Mouse (Mus musculus): ENCODE measurements at regions not wholly inside any gene's neighbourhood (a gene's known extent, or its start where the extent isn't known, plus 50 kb on each side); places are given as distances from the start of the nearest gene placed in this dataset.
"Not testable (repeated sequence)": the region's sequence is repeated elsewhere in the genome, so short reads cannot be mapped to it uniquely, and the experiment has no call there.

DNA sequence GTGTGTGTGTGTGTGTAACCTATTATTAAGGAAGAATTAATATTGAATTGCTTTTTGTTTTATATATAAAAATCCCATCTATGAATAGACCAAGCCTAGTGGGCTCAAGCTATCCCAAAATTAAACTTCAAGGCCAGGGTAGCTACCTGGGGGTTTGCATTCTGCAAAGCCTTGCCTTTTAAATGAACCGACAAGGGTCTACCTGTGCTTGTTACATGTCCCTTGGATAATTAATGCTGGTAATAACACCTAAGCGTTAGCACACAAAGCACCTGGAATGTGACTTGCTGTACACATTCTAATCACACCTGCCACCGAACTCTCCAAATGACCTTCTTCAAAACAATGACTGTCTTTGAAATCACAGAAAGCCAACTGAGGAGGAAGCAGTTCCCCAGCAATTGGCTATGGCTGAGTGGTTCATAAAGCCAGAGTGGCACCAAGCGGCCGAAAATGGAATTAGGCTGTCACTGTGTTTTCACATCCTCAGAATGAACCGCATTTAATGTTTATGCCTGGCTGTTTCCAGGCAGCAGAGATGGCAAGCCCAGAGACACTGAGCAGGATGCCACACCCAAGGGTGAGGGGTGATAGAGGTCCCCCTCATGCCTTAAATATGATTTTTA, 225.8 kb downstream of the Mat2b start:
- Histone ChIP-seq H3K4me3 (ENCODE audit: low read depth, low read length) (no peak overlapping the region), H3K4me2 (ENCODE audit: low read length) (no peak overlapping the region), H3K9ac (ENCODE audit: low read length) (no peak overlapping the region), H3K27ac (ENCODE audit: low read depth) (no peak overlapping the region), H3K4me1 (replicated peaks; ENCODE audit: control insufficient read depth, insufficient read depth, low read length) (no peaks in the 10 kb centered on the region), H3K27me3 (replicated peaks; ENCODE audit: control insufficient read depth, insufficient read depth, low read length) (no peaks in the 10 kb centered on the region; the same call in 1 of the 2 replicates), H3K9me3 (ENCODE audit: control insufficient read depth, low read length) (no peaks in the 10 kb centered on the region), H3K36me3 (ENCODE audit: control insufficient read depth, insufficient read depth, low read length) (no peaks in the 10 kb centered on the region)
- peak; percentile 68 for DNase-seq (ENCODE audit: low spot score)
- 0 out of 2 replicates have a peak, but pooled peaks have one; percentile 58 for ATAC-seq (replicated peaks; ENCODE audit: low FRiP score, low TSS enrichment, low read depth)
- 24% methylated on average over 6 of the region's 6 CpGs for WGBS

DNA sequence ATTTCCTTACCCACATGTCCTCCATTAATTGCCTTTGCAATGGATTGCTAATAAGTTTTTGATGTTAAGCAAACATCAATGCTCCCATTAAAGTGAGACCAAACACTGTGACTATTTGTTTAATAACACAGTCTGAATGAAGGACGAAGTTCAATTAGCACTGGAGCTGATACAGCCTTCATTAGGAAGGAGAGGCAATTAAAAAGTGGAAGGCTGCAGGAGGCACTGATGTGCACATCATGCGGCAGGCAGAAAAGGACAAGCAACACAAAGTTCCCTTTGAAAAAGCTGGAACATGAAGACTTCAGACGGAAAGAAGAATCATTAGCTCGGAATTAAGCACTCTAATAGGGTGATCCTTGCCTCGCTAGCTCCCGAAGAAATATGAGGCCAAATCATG, 238.4 kb downstream of the Mat2b start:
- no peaks in the 10 kb centered on the region for H3K27me3 ChIP-seq (replicated peaks; ENCODE audit: control insufficient read depth, insufficient read depth, low read length)
- no peak for DNase-seq (ENCODE audit: low spot score)
- no peak overlapping the region for H3K4me3 ChIP-seq (ENCODE audit: low read depth, low read length)
- H3K4me2 ChIP-seq (ENCODE audit: low read length) = no peak overlapping the region
- no peak for ATAC-seq (replicated peaks; ENCODE audit: low FRiP score, low TSS enrichment, low read depth)
- H3K4me1 ChIP-seq (replicated peaks; ENCODE audit: control insufficient read depth, insufficient read depth, low read length) = no peaks in the 10 kb centered on the region
- H3K9ac ChIP-seq (ENCODE audit: low read length) = no peak overlapping the region
- no peaks in the 10 kb centered on the region for H3K9me3 ChIP-seq (ENCODE audit: control insufficient read depth, low read length)
- no peak overlapping the region for H3K27ac ChIP-seq (ENCODE audit: low read depth)
- H3K36me3 ChIP-seq (ENCODE audit: control insufficient read depth, insufficient read depth, low read length) = no peaks in the 10 kb centered on the region
- 71% methylated on average over 6 of the region's 6 CpGs for WGBS

DNA sequence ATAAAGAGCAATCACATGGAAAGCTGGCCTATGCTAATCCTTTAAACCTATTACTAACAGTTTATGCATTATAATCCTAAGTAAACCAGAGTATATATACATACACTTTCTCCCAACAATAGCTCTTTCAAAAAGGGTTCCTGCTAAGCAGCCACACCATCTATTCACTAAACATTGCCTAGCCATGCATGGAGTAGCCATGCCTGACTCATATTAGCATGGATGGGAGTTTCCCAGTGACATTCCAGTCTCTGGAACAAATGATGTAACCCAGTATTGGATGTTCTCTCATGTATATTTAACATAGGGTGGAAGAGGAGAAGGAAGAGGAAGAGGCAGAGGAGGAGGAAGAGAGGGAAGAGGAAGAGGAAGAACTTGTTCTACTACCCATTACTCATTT, 240.0 kb downstream of the Mat2b start:
- ATAC-seq (replicated peaks; ENCODE audit: low FRiP score, low TSS enrichment, low read depth); H3K4me2 ChIP-seq (ENCODE audit: low read length); H3K4me1 ChIP-seq (replicated peaks; ENCODE audit: control insufficient read depth, insufficient read depth, low read length); H3K9ac ChIP-seq (ENCODE audit: low read length); H3K27ac ChIP-seq (ENCODE audit: low read depth); H3K27me3 ChIP-seq (replicated peaks; ENCODE audit: control insufficient read depth, insufficient read depth, low read length); H3K9me3 ChIP-seq (ENCODE audit: control insufficient read depth, low read length); H3K4me3 ChIP-seq (ENCODE audit: low read depth, low read length); H3K36me3 ChIP-seq (ENCODE audit: control insufficient read depth, insufficient read depth, low read length); DNase-seq (ENCODE audit: low spot score): not testable (repeated sequence)

DNA sequence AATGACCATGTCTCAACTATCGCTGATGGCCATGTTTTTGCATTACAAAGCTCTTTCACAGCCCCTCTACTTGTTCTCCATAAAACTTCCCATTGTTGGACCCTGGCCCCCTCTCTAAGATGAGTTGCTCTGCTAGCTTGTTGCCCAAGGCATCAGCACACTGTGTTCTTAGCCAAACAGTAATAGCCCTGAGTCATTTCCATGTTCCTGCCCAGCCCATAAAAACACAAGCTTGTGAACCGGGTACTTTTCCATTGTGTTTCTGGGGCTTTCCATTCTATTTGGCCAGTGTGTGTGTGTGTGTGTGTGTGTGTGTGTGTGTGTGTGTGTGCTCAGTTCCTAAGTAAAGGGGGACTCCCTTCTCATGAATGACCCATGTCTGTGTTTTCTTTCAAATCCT, 248.2 kb downstream of the Mat2b start:
- no peaks in the 10 kb centered on the region for H3K36me3 ChIP-seq (ENCODE audit: control insufficient read depth, insufficient read depth, low read length)
- no peaks in the 10 kb centered on the region for H3K9me3 ChIP-seq (ENCODE audit: control insufficient read depth, low read length)
- no peak overlapping the region for H3K9ac ChIP-seq (ENCODE audit: low read length)
- 88% methylated on average over 2 of the region's 2 CpGs for WGBS
- no peak overlapping the region for H3K27ac ChIP-seq (ENCODE audit: low read depth)
- no peak overlapping the region for H3K4me3 ChIP-seq (ENCODE audit: low read depth, low read length)
- ATAC-seq (replicated peaks; ENCODE audit: low FRiP score, low TSS enrichment, low read depth) (no peak), DNase-seq (ENCODE audit: low spot score) (no peak)
- H3K4me2 ChIP-seq (ENCODE audit: low read length) = no peak overlapping the region
- no peaks in the 10 kb centered on the region for H3K27me3 ChIP-seq (replicated peaks; ENCODE audit: control insufficient read depth, insufficient read depth, low read length)
- H3K4me1 ChIP-seq (replicated peaks; ENCODE audit: control insufficient read depth, insufficient read depth, low read length) = no peaks in the 10 kb centered on the region

- Histone ChIP-seq H3K9ac (ENCODE audit: low read length) (no peak overlapping the region), H3K9me3 (ENCODE audit: control insufficient read depth, low read length) (no peaks in the 10 kb centered on the region), H3K27ac (ENCODE audit: low read depth) (no peak overlapping the region), H3K36me3 (ENCODE audit: control insufficient read depth, insufficient read depth, low read length) (no peaks in the 10 kb centered on the region), H3K27me3 (replicated peaks; ENCODE audit: control insufficient read depth, insufficient read depth, low read length) (no peaks in the 10 kb centered on the region), H3K4me1 (replicated peaks; ENCODE audit: control insufficient read depth, insufficient read depth, low read length) (no peaks in the 10 kb centered on the region), H3K4me2 (ENCODE audit: low read length) (no peak overlapping the region), H3K4me3 (ENCODE audit: low read depth, low read length) (no peak overlapping the region)
- WGBS = 86% methylated on average over 1 of the region's 1 CpGs
- DNase-seq (ENCODE audit: low spot score) (no peak), ATAC-seq (replicated peaks; ENCODE audit: low FRiP score, low TSS enrichment, low read depth) (no peak)
Measured at GRCm38 (mm10) chr11:40434002-40434401, 261.0 kb downstream of the Mat2b start.

DNA sequence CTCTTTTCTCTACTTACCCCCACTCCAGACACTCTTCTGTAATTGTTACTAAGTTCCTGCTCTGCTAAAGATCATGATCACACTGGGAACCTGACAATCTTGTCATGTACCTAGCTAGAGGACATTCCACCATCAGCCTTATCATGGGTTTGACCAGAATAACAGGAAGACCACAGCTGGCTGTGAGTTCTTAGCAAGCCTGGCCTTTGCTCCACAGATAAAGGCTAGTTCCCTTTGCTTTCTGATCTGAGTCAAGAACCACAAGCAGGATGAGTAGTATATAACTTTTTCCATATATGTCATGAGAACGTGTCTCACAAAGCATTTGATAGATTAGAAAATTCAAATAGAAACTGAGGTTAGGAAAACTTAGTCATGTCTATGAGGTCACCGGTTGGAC, 266.1 kb downstream of the Mat2b start:
- H3K9ac ChIP-seq (ENCODE audit: low read length) = no peak overlapping the region

GRCm38 (mm10) chr11:40424316-40424715, 270.7 kb downstream of the Mat2b start:
- WGBS = 82% methylated on average over 3 of the region's 3 CpGs
- H3K4me1 ChIP-seq (replicated peaks; ENCODE audit: control insufficient read depth, insufficient read depth, low read length) = no peaks in the 10 kb centered on the region
- no peak for DNase-seq (ENCODE audit: low spot score)

More for the DNA sequence above, 266.1 kb downstream of the Mat2b start:
- WGBS = 88% methylated on average over 2 of the region's 2 CpGs
- no peaks in the 10 kb centered on the region for H3K27me3 ChIP-seq (replicated peaks; ENCODE audit: control insufficient read depth, insufficient read depth, low read length)
- ATAC-seq (replicated peaks; ENCODE audit: low FRiP score, low TSS enrichment, low read depth) (no peak), DNase-seq (ENCODE audit: low spot score) (no peak)
- no peaks in the 10 kb centered on the region for H3K4me1 ChIP-seq (replicated peaks; ENCODE audit: control insufficient read depth, insufficient read depth, low read length)
- no peak overlapping the region for H3K4me3 ChIP-seq (ENCODE audit: low read depth, low read length)
- no peaks in the 10 kb centered on the region for H3K36me3 ChIP-seq (ENCODE audit: control insufficient read depth, insufficient read depth, low read length)
- H3K9me3 ChIP-seq (ENCODE audit: control insufficient read depth, low read length) = no peaks in the 10 kb centered on the region
- no peak overlapping the region for H3K27ac ChIP-seq (ENCODE audit: low read depth)
- H3K4me2 ChIP-seq (ENCODE audit: low read length) = no peak overlapping the region

DNA sequence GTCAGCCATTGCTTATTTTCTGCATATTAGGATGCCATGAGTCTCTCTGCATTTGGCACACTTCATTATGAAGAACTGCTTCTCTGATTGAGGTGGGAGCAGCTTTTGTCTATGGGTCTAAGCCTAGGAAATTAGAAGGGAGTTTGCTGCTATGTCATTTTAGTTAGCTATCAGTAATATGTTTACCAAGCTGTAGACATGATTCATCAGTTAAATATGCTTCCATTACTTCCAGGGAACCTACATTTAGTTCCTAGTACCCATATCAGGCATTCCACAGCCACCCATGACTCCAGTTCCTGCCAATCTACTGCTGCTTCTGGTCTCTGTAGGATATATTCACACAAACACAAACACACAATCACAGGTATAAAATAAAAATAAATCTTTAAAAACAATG, 287.4 kb downstream of the Mat2b start:
- Histone ChIP-seq H3K36me3 (ENCODE audit: control insufficient read depth, insufficient read depth, low read length) (no peaks in the 10 kb centered on the region), H3K9ac (ENCODE audit: low read length) (no peak overlapping the region), H3K27me3 (replicated peaks; ENCODE audit: control insufficient read depth, insufficient read depth, low read length) (no peaks in the 10 kb centered on the region), H3K4me2 (ENCODE audit: low read length) (no peak overlapping the region), H3K4me3 (ENCODE audit: low read depth, low read length) (no peak overlapping the region), H3K4me1 (replicated peaks; ENCODE audit: control insufficient read depth, insufficient read depth, low read length) (no peaks in the 10 kb centered on the region), H3K9me3 (ENCODE audit: control insufficient read depth, low read length) (no peaks in the 10 kb centered on the region), H3K27ac (ENCODE audit: low read depth) (no peak overlapping the region)
- DNase-seq (ENCODE audit: low spot score) (no peak), ATAC-seq (replicated peaks; ENCODE audit: low FRiP score, low TSS enrichment, low read depth) (no peak)

More at GRCm38 (mm10) chr11:40424316-40424715, 270.7 kb downstream of the Mat2b start:
- H3K9me3 ChIP-seq (ENCODE audit: control insufficient read depth, low read length) = no peaks in the 10 kb centered on the region
- no peak for ATAC-seq (replicated peaks; ENCODE audit: low FRiP score, low TSS enrichment, low read depth)
- no peaks in the 10 kb centered on the region for H3K36me3 ChIP-seq (ENCODE audit: control insufficient read depth, insufficient read depth, low read length)
- no peak overlapping the region for H3K27ac ChIP-seq (ENCODE audit: low read depth)
- H3K4me3 ChIP-seq (ENCODE audit: low read depth, low read length) = no peak overlapping the region
- no peak overlapping the region for H3K9ac ChIP-seq (ENCODE audit: low read length)
- no peaks in the 10 kb centered on the region for H3K27me3 ChIP-seq (replicated peaks; ENCODE audit: control insufficient read depth, insufficient read depth, low read length)
- no peak overlapping the region for H3K4me2 ChIP-seq (ENCODE audit: low read length)

GRCm38 (mm10) chr11:40402249-40402648, 292.8 kb downstream of the Mat2b start:
- Histone ChIP-seq H3K9me3 (ENCODE audit: control insufficient read depth, low read length) (no peaks in the 10 kb centered on the region), H3K4me2 (ENCODE audit: low read length) (no peak overlapping the region), H3K27me3 (replicated peaks; ENCODE audit: control insufficient read depth, insufficient read depth, low read length) (no peaks in the 10 kb centered on the region), H3K4me1 (replicated peaks; ENCODE audit: control insufficient read depth, insufficient read depth, low read length) (no peaks in the 10 kb centered on the region), H3K36me3 (ENCODE audit: control insufficient read depth, insufficient read depth, low read length) (no peaks in the 10 kb centered on the region), H3K9ac (ENCODE audit: low read length) (no peak overlapping the region), H3K4me3 (ENCODE audit: low read depth, low read length) (no peak overlapping the region), H3K27ac (ENCODE audit: low read depth) (no peak overlapping the region)
- ATAC-seq (replicated peaks; ENCODE audit: low FRiP score, low TSS enrichment, low read depth) (no peak), DNase-seq (ENCODE audit: low spot score) (no peak)
- WGBS = 58% methylated on average over 1 of the region's 1 CpGs
